Mouse (Mus musculus) G1E (cell line): ENCODE measurements around the gene Cavin1.
A peak's percentile ranks its signal among the peaks of the same experiment; 100 is the strongest.

Experiments used
- CTCF ChIP-seq: IDR thresholded peaks from 2 replicates; pipeline ENCODE4 v1.5.1; 2012; ENCODE audit warnings: low read depth, low read length, inconsistent platforms, mixed read lengths
- TAL1 ChIP-seq: conservative IDR thresholded peaks from 2 replicates; pipeline ENCODE4 v1.6.1; 2012; ENCODE audit warnings: low read depth, low read length, inconsistent platforms, mixed read lengths

DNA sequence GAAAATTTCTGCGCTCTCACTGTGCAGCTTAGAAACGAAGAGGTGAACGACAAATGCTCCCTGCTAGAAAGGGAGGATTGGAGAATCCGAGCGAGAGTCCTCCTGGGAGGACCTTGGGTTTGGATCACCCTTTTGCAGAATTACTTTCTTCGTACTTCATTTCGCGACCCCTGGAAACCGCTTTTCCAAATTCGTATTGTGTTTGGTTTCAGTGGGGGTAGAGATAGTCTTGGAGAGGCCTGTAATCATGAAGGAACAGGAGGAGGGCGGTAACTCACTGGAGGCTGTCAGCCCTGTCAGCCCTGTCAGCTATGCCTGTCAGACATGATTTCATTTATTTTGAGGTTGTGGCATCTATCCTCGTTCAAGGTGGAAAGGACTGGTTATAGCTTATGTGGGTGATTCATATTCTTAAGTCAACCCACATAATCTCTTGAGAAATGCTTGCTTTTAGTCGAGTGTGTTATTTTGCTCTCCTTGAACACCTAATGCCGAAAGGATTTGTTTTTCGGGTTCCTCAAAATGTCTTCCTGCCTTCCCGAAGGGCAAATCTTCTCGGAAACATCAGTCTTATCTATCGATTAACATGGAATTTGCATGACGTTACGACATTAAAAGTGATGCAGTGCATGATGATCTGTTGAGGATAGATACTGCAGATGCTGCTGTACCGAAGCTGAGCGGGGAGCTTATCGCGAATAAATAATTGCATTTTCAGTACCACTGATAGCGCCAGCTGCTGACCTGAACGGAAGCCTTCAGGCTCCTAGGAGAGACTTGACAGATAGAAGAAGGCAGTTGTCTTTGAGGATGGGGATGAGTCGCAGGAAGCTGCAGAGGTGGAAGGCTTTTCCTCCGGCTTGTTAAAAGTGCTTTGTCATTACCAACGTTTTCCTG is 39.4 kb upstream of the Cavin1 start:
- TF ChIP-seq CTCF (no peak), TAL1 (peak; percentile 37)
